Mouse (Mus musculus): ENCODE measurements around the gene Liph.

- TF ChIP-seq POLR2A (IDR thresholded peaks at IDR 0.05; ENCODE audit: extremely low read depth, insufficient read depth, low read length) (no peak), CTCF (IDR thresholded peaks at IDR 0.05; ENCODE audit: extremely low read depth, insufficient read depth, low read length) (no peak)
These were observed at the start of gene Liph for GRCm38 (mm10) chr16:21995304-21995703.
